Mouse (Mus musculus) midbrain, embryonic 16.5 days (tissue): Measurements from ENCODE around the gene Rhbdl1. TPM values are rescaled to one million over a fixed set of nuclear protein-coding genes. Genes with fewer than 3 reads are reported as not detected.
A peak's percentile ranks its signal among the peaks of the same experiment; 100 is the strongest.

Experiments used
- ATAC-seq: fragments of 200-750 bp; cut with Nextera tagmentation; 2 replicates; pipeline ENCODE4 v1.8.0; 2017; ENCODE audit warnings: moderate TSS enrichment
- H3K27ac ChIP-seq: fragments of 300-500 bp; sonication (generic); 2 replicates; pipeline ENCODE4 v1.5.1; 2014; ENCODE audit warnings: mild to moderate bottlenecking, low read length, mixed read lengths
- H3K27me3 ChIP-seq: fragments of 300-500 bp; sonication (generic); 2 replicates; pipeline ENCODE4 v1.6.1; 2014; ENCODE audit warnings: low read depth, low read length, mixed read lengths; ENCODE audit not compliant: control insufficient read depth, insufficient read depth
- H3K36me3 ChIP-seq: fragments of 300-500 bp; sonication (generic); 2 replicates; pipeline ENCODE4 v1.6.1; 2014; ENCODE audit warnings: mild to moderate bottlenecking, low read length, moderate library complexity, mixed read lengths; ENCODE audit not compliant: control insufficient read depth, insufficient read depth
- H3K4me1 ChIP-seq: fragments of 300-500 bp; sonication (generic); 2 replicates; pipeline ENCODE4 v1.6.1; 2014; ENCODE audit warnings: mild to moderate bottlenecking, low read length, mixed read lengths; ENCODE audit not compliant: control insufficient read depth, insufficient read depth
- H3K4me2 ChIP-seq: fragments of 300-500 bp; sonication (generic); 2 replicates; pipeline ENCODE4 v1.6.1; 2014; ENCODE audit warnings: mild to moderate bottlenecking, low read length, mixed read lengths
- H3K4me3 ChIP-seq: fragments of 300-500 bp; sonication (generic); 2 replicates; pipeline ENCODE4 v1.5.1; 2014; ENCODE audit warnings: low read depth, mild to moderate bottlenecking, low read length, moderate library complexity, mixed read lengths
- H3K9ac ChIP-seq: fragments of 300-500 bp; sonication (generic); 2 replicates; pipeline ENCODE4 v1.6.1; 2014; ENCODE audit warnings: low read depth, low read length, mixed read lengths
- H3K9me3 ChIP-seq: fragments of 300-500 bp; sonication (generic); replicated peaks from 2 replicates; pipeline ENCODE4 v1.6.1; 2014; ENCODE audit warnings: mild to moderate bottlenecking, low read length, mixed read lengths; ENCODE audit not compliant: control insufficient read depth, poor library complexity, severe bottlenecking
- WGBS: fragments of 180-500 bp; shearing (Covaris S2); extraction: QIAGEN DNeasy Blood & Tissue Kit; methylation state at CpG from one replicate; pipeline ENCODE4 v1.1.7; 2014; 5-methylcytosine and 5-hydroxymethylcytosine counted together
- polyA plus RNA-seq: library from polyadenylated mRNA; unstranded; fragments of >200 nt; fragmentation: Nextera tagmentation; extraction: Ambion mirVana; gene quantifications from 2 replicates; pipeline ENCODE4 v1.2.1, GENCODE M21; 2015

Gene Rhbdl1
- polyA plus RNA-seq, 1 experiment from 2014 or later: 66.1 TPM

GRCm38 (mm10) chr17:25831451-25832281 is 5.4 kb downstream of the Rhbdl1 start:
- Histone ChIP-seq H3K4me3 (peak overlapping the region; percentile 78), H3K4me1 (peaks cover 66% of the 10 kb centered on the region), H3K9me3 (no peaks in the 10 kb centered on the region), H3K4me2 (peak overlapping the region; percentile 91), H3K36me3 (peaks cover 18% of the 10 kb centered on the region), H3K27ac (peak overlapping the region; percentile 97), H3K9ac (peak overlapping the region; percentile 84), H3K27me3 (no peaks in the 10 kb centered on the region)
- no peak for ATAC-seq
- 61% methylated on average over 21 of the region's 21 CpGs for WGBS

GRCm38 (mm10) chr17:25830806-25831431 is 6.2 kb downstream of the Rhbdl1 start:
- no peaks in the 10 kb centered on the region for H3K9me3 ChIP-seq
- peaks cover 62% of the 10 kb centered on the region for H3K4me1 ChIP-seq
- 86% methylated on average over 14 of the region's 14 CpGs for WGBS
- H3K36me3 ChIP-seq: peaks cover 24% of the 10 kb centered on the region
- H3K27ac ChIP-seq: no peak overlapping the region; the same call in 1 of the 2 replicates
- no peak overlapping the region; the same call in 1 of the 2 replicates for H3K9ac ChIP-seq
- H3K4me2 ChIP-seq: peak overlapping the region; percentile 91; the same call in 1 of the 2 replicates
- no peaks in the 10 kb centered on the region for H3K27me3 ChIP-seq
- no peak overlapping the region for H3K4me3 ChIP-seq
- no peak for ATAC-seq

GRCm38 (mm10) chr17:25830200-25830753 is 6.8 kb downstream of the Rhbdl1 start:
- Histone ChIP-seq H3K27ac (no peak overlapping the region; the same call in 1 of the 2 replicates), H3K9ac (no peak overlapping the region; the same call in 1 of the 2 replicates), H3K4me3 (peak overlapping the region; percentile 56; the same call in 1 of the 2 replicates), H3K4me2 (peak overlapping the region; percentile 97), H3K36me3 (peaks cover 25% of the 10 kb centered on the region), H3K4me1 (peaks cover 58% of the 10 kb centered on the region), H3K27me3 (no peaks in the 10 kb centered on the region), H3K9me3 (no peaks in the 10 kb centered on the region)
- no peak for ATAC-seq
- WGBS: 88% methylated on average over 4 of the region's 4 CpGs

GRCm38 (mm10) chr17:25829558-25830017 is 7.5 kb downstream of the Rhbdl1 start:
- 41% methylated on average over 8 of the region's 8 CpGs for WGBS
- Histone ChIP-seq H3K4me3 (peak overlapping the region; percentile 56), H3K36me3 (peaks cover 25% of the 10 kb centered on the region), H3K9me3 (no peaks in the 10 kb centered on the region), H3K9ac (peak overlapping the region; percentile 78), H3K4me2 (peak overlapping the region; percentile 97), H3K4me1 (peaks cover 58% of the 10 kb centered on the region), H3K27me3 (no peaks in the 10 kb centered on the region), H3K27ac (peak overlapping the region; percentile 91)
- ATAC-seq: no peak

- Histone ChIP-seq H3K9me3 (no peaks in the 10 kb centered on the region), H3K4me3 (peak within 1 kb of the TSS; percentile 56), H3K4me1 (peaks cover 58% of the 10 kb centered on the region), H3K36me3 (peaks cover 25% of the 10 kb centered on the region), H3K9ac (peak within 1 kb of the TSS; percentile 78), H3K4me2 (peak within 1 kb of the TSS; percentile 97), H3K27me3 (no peaks in the 10 kb centered on the region), H3K27ac (peak within 1 kb of the TSS; percentile 91)
- under 1% methylated on average over 32 of the region's 32 CpGs for WGBS
- ATAC-seq: peak; percentile 61
Observed at GRCm38 (mm10) chr17:25828712-25829557, 8.2 kb downstream of the Rhbdl1 start, which contains the start of gene Jmjd8. Gene Jmjd8 (plus strand): TSS chr17:25828867.

GRCm38 (mm10) chr17:25828223-25828594 is 8.9 kb downstream of the Rhbdl1 start:
- H3K9ac ChIP-seq: peak overlapping the region; percentile 78
- peaks cover 56% of the 10 kb centered on the region for H3K4me1 ChIP-seq
- 90% methylated on average over 8 of the region's 8 CpGs for WGBS
- no peaks in the 10 kb centered on the region for H3K27me3 ChIP-seq
- peaks cover 25% of the 10 kb centered on the region for H3K36me3 ChIP-seq
- H3K4me3 ChIP-seq: peak overlapping the region; percentile 56
- H3K27ac ChIP-seq: peak overlapping the region; percentile 91
- H3K9me3 ChIP-seq: no peaks in the 10 kb centered on the region
- ATAC-seq: no peak
- H3K4me2 ChIP-seq: peak overlapping the region; percentile 97

- no peaks in the 10 kb centered on the region for H3K27me3 ChIP-seq
- H3K36me3 ChIP-seq: peaks cover 25% of the 10 kb centered on the region
- ATAC-seq: no peak
- H3K27ac ChIP-seq: peak overlapping the region; percentile 91; the same call in 1 of the 2 replicates
- H3K4me3 ChIP-seq: no peak overlapping the region
- H3K9me3 ChIP-seq: no peaks in the 10 kb centered on the region
- H3K9ac ChIP-seq: no peak overlapping the region
- peak overlapping the region; percentile 97 for H3K4me2 ChIP-seq
- peaks cover 56% of the 10 kb centered on the region for H3K4me1 ChIP-seq
- WGBS: 92% methylated on average over 22 of the region's 22 CpGs
Observed at GRCm38 (mm10) chr17:25827546-25828222, 9.4 kb downstream of the Rhbdl1 start.

GRCm38 (mm10) chr17:25827011-25827410 is 10.1 kb downstream of the Rhbdl1 start:
- Histone ChIP-seq H3K36me3 (peaks cover 25% of the 10 kb centered on the region), H3K4me1 (peaks cover 54% of the 10 kb centered on the region), H3K9me3 (no peaks in the 10 kb centered on the region), H3K4me3 (no peak overlapping the region), H3K27me3 (no peaks in the 10 kb centered on the region), H3K9ac (no peak overlapping the region), H3K4me2 (no peak overlapping the region), H3K27ac (no peak overlapping the region)
- 95% methylated on average over 13 of the region's 13 CpGs for WGBS
- ATAC-seq: no peak
